Mouse (Mus musculus): Measurements from ENCODE around the gene Pdlim7. TPM values are rescaled to one million over a fixed set of nuclear protein-coding genes. Genes with fewer than 3 reads are reported as not detected.

Pdlim7 gene
- polyA plus RNA-seq, 1 experiment from 2014 or later: 427 TPM

GRCm38 (mm10) chr13:55464027-55464884 is 49.2 kb downstream of the Pdlim7 start, which contains the start of gene Prr7:
Gene Prr7, plus strand, starts transcription at chr13:55464267.
- Histone ChIP-seq H3K4me2 (peak within 1 kb of the TSS; percentile 90), H3K4me3 (peak within 1 kb of the TSS; percentile 60), H3K27me3 (replicated peaks) (peaks cover 52% of the 10 kb centered on the region), H3K27ac (ENCODE audit: poor library complexity, severe bottlenecking) (no peak within 1 kb of the TSS), H3K4me1 (replicated peaks) (peaks cover 16% of the 10 kb centered on the region), H3K9me3 (replicated peaks) (no peaks in the 10 kb centered on the region), H3K9ac (peak within 1 kb of the TSS; percentile 76), H3K36me3 (peaks cover 30% of the 10 kb centered on the region)
- under 1% methylated on average over 73 of the region's 84 CpGs for WGBS
- ATAC-seq (ENCODE audit: insufficient number of reproducible peaks, low FRiP score): peak; percentile 58

GRCm38 (mm10) chr13:55463399-55464026 is 50.0 kb downstream of the Pdlim7 start:
- Histone ChIP-seq H3K27ac (ENCODE audit: poor library complexity, severe bottlenecking) (no peak overlapping the region), H3K4me2 (peak overlapping the region; percentile 90), H3K4me3 (peak overlapping the region; percentile 60), H3K4me1 (replicated peaks) (peaks cover 16% of the 10 kb centered on the region), H3K36me3 (peaks cover 38% of the 10 kb centered on the region), H3K9ac (peak overlapping the region; percentile 76), H3K9me3 (replicated peaks) (no peaks in the 10 kb centered on the region), H3K27me3 (replicated peaks) (peaks cover 46% of the 10 kb centered on the region)
- ATAC-seq (ENCODE audit: insufficient number of reproducible peaks, low FRiP score): no peak
- 19% methylated on average over 14 of the region's 14 CpGs for WGBS

GRCm38 (mm10) chr13:55462965-55463364 is 50.5 kb downstream of the Pdlim7 start:
- Histone ChIP-seq H3K36me3 (peaks cover 43% of the 10 kb centered on the region), H3K9me3 (replicated peaks) (no peaks in the 10 kb centered on the region), H3K27ac (ENCODE audit: poor library complexity, severe bottlenecking) (no peak overlapping the region), H3K4me3 (no peak overlapping the region), H3K27me3 (replicated peaks) (peaks cover 41% of the 10 kb centered on the region), H3K4me2 (no peak overlapping the region), H3K9ac (no peak overlapping the region), H3K4me1 (replicated peaks) (peaks cover 16% of the 10 kb centered on the region)
- no peak for ATAC-seq (ENCODE audit: insufficient number of reproducible peaks, low FRiP score)
- 66% methylated on average over 2 of the region's 2 CpGs for WGBS

GRCm38 (mm10) chr13:55451785-55452549 is 61.5 kb downstream of the Pdlim7 start:
- no peak for ATAC-seq (ENCODE audit: insufficient number of reproducible peaks, low FRiP score)
- H3K27ac ChIP-seq (ENCODE audit: poor library complexity, severe bottlenecking): no peak overlapping the region
- peaks cover 14% of the 10 kb centered on the region for H3K4me1 ChIP-seq (replicated peaks)
- H3K36me3 ChIP-seq: peaks cover 70% of the 10 kb centered on the region
- no peaks in the 10 kb centered on the region for H3K9me3 ChIP-seq (replicated peaks)
- no peak overlapping the region for H3K9ac ChIP-seq
- no peak overlapping the region for H3K4me3 ChIP-seq
- WGBS: 94% methylated on average over 16 of the region's 16 CpGs
- H3K27me3 ChIP-seq (replicated peaks): no peaks in the 10 kb centered on the region
- no peak overlapping the region for H3K4me2 ChIP-seq

GRCm38 (mm10) chr13:55451296-55451695 is 62.2 kb downstream of the Pdlim7 start:
- peaks cover 65% of the 10 kb centered on the region for H3K36me3 ChIP-seq

GRCm38 (mm10) chr13:55450511-55450980 is 62.9 kb downstream of the Pdlim7 start:
- no peak overlapping the region for H3K4me3 ChIP-seq
- no peak overlapping the region for H3K9ac ChIP-seq
- no peaks in the 10 kb centered on the region for H3K27me3 ChIP-seq (replicated peaks)
- H3K36me3 ChIP-seq: peaks cover 59% of the 10 kb centered on the region
- H3K27ac ChIP-seq (ENCODE audit: poor library complexity, severe bottlenecking): no peak overlapping the region
- H3K9me3 ChIP-seq (replicated peaks): no peaks in the 10 kb centered on the region
- H3K4me1 ChIP-seq (replicated peaks): peaks cover 26% of the 10 kb centered on the region
- no peak for ATAC-seq (ENCODE audit: insufficient number of reproducible peaks, low FRiP score)
- no peak overlapping the region for H3K4me2 ChIP-seq
- 85% methylated on average over 11 of the region's 11 CpGs for WGBS

More at GRCm38 (mm10) chr13:55451296-55451695, 62.2 kb downstream of the Pdlim7 start:
- 90% methylated on average over 10 of the region's 10 CpGs for WGBS
- Histone ChIP-seq H3K4me1 (replicated peaks) (peaks cover 20% of the 10 kb centered on the region), H3K27ac (ENCODE audit: poor library complexity, severe bottlenecking) (no peak overlapping the region), H3K4me3 (no peak overlapping the region), H3K4me2 (no peak overlapping the region), H3K9me3 (replicated peaks) (no peaks in the 10 kb centered on the region), H3K27me3 (replicated peaks) (no peaks in the 10 kb centered on the region), H3K9ac (no peak overlapping the region)
- ATAC-seq (ENCODE audit: insufficient number of reproducible peaks, low FRiP score): no peak

DNA sequence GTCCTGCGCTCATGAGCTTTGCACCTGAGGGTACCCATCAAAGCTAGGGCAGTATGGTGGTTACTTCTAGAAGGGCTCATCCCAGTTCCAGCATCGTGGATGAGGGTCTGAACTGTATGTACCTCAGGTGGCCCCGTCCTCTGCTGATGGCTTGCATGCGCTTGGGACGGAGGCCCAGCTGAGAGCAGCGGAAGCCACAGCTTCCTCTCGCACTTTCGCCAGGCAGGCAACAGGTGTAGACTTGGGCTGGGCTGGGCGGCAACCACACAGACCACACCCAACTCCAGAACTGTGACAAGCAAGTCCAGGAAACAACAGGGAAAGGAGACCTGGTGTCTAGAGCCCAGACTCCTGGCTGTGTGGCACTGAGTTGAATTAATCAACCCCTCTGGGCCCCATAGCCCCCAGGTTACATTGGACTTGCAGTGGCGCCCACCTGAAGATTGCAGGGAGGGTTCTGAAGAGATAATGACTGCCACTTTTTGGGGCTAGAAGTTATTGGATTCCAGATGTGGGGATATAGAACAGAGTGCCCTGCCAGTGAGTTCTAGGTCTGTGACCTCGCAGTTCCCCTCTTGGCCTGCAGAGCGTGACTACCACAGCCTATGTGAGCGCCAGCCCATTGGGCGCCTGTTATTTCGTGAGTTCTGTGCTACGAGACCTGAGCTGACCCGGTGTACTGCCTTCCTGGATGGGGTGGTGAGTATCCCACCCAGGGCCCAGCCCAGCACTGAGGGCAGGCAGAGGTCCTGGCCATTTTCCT is 63.6 kb downstream of the Pdlim7 start:
- ATAC-seq (ENCODE audit: insufficient number of reproducible peaks, low FRiP score): no peak
- H3K36me3 ChIP-seq: peaks cover 54% of the 10 kb centered on the region
- no peak overlapping the region for H3K27ac ChIP-seq (ENCODE audit: poor library complexity, severe bottlenecking)
- WGBS: 93% methylated on average over 17 of the region's 17 CpGs
- H3K4me2 ChIP-seq: no peak overlapping the region
- H3K9me3 ChIP-seq (replicated peaks): no peaks in the 10 kb centered on the region
- H3K27me3 ChIP-seq (replicated peaks): no peaks in the 10 kb centered on the region
- peaks cover 26% of the 10 kb centered on the region for H3K4me1 ChIP-seq (replicated peaks)
- no peak overlapping the region for H3K4me3 ChIP-seq
- H3K9ac ChIP-seq: no peak overlapping the region

GRCm38 (mm10) chr13:55449205-55449604 is 64.3 kb downstream of the Pdlim7 start:
- no peak for ATAC-seq (ENCODE audit: insufficient number of reproducible peaks, low FRiP score)
- Histone ChIP-seq H3K36me3 (peaks cover 47% of the 10 kb centered on the region), H3K27ac (ENCODE audit: poor library complexity, severe bottlenecking) (no peak overlapping the region), H3K9me3 (replicated peaks) (no peaks in the 10 kb centered on the region), H3K4me1 (replicated peaks) (peaks cover 26% of the 10 kb centered on the region), H3K9ac (no peak overlapping the region), H3K4me2 (no peak overlapping the region), H3K4me3 (no peak overlapping the region), H3K27me3 (replicated peaks) (no peaks in the 10 kb centered on the region)
- WGBS: 92% methylated on average over 9 of the region's 9 CpGs

- Histone ChIP-seq H3K36me3 (peaks cover 38% of the 10 kb centered on the region), H3K27me3 (replicated peaks) (no peaks in the 10 kb centered on the region), H3K9ac (no peak overlapping the region), H3K4me3 (no peak overlapping the region), H3K4me2 (no peak overlapping the region), H3K27ac (ENCODE audit: poor library complexity, severe bottlenecking) (no peak overlapping the region), H3K4me1 (replicated peaks) (peaks cover 31% of the 10 kb centered on the region), H3K9me3 (replicated peaks) (no peaks in the 10 kb centered on the region)
- ATAC-seq (ENCODE audit: insufficient number of reproducible peaks, low FRiP score): no peak
- 89% methylated on average over 5 of the region's 5 CpGs for WGBS
Measured at GRCm38 (mm10) chr13:55448131-55448530, 65.3 kb downstream of the Pdlim7 start.

DNA sequence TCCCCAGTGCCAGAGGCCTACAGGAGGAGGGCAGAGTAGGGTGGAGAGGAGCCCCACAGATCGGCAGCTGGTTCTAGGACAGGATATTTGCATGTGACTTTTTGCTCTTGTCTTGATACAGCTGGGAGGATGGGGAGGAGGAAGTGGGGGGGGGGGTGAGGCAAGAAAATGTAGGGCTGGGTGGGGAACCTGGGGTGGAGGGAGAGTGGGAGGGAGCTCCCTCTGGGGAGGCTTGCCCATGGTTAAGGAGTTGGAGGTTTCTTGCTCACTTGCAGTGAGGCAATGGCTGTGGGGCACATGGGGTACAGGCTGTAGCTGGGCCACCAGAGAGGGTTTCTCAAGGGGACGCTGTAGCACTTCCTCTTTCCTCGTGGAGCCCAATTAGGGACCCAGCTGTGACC is 65.9 kb downstream of the Pdlim7 start:
- ATAC-seq (ENCODE audit: insufficient number of reproducible peaks, low FRiP score): no peak
- H3K4me2 ChIP-seq: peak overlapping the region; percentile 88; the same call in 1 of the 2 replicates
- no peak overlapping the region for H3K4me3 ChIP-seq
- 58% methylated on average over 3 of the region's 3 CpGs for WGBS
- no peak overlapping the region for H3K9ac ChIP-seq
- no peaks in the 10 kb centered on the region for H3K27me3 ChIP-seq (replicated peaks)
- H3K36me3 ChIP-seq: peaks cover 32% of the 10 kb centered on the region
- H3K4me1 ChIP-seq (replicated peaks): peaks cover 31% of the 10 kb centered on the region
- H3K27ac ChIP-seq (ENCODE audit: poor library complexity, severe bottlenecking): no peak overlapping the region
- no peaks in the 10 kb centered on the region for H3K9me3 ChIP-seq (replicated peaks)

All from heart, embryonic 12.5 days (tissue).